Mouse (Mus musculus): Measurements from ENCODE around the gene Zbtb40. TPM values are rescaled to one million over a fixed set of nuclear protein-coding genes. Genes with fewer than 3 reads are reported as not detected.

Gene Zbtb40
- total RNA-seq, 2 experiments from 2014 or later, result 7.9 to 8.1 TPM

GRCm38 (mm10) chr4:136934746-136935613, 113.6 kb downstream of the Zbtb40 start:
- no peak for DNase-seq (ENCODE audit: low spot score)

DNA sequence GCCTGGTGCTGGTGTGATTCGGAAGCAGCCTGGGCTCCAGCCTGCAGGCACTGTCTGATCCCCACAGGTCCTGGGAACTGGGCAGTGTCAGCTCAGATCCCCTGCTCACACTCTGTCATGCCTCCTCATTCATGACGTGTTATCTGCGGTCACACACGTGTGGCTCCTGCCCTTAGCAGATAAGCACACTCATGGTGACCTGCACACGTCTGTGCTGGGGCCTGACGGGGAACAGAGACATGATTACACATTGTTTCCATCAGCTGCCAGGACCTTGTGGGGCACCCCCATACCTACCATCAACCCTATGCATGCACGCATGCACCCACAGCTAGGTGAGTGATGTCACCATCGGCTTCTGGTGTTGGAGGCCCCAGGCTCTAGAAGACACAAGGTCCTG, 118.1 kb downstream of the Zbtb40 start:
- no peak for DNase-seq (ENCODE audit: low spot score)

Other genes starting within 250 kb of the Zbtb40 start
- gene Ephb2, start 212.8 kb downstream of the Zbtb40 start, total RNA-seq (2021), result under 1 TPM; 0.53 to 0.74 TPM
- 10 to 100 TPM in 1 of 2 experiments, 1 to 10 TPM in 1; 8.5 to 13.1 TPM for gene C1qb, start 162.6 kb downstream of the Zbtb40 start, total RNA-seq (2021)
- gene C1qc, start 155.7 kb downstream of the Zbtb40 start, total RNA-seq (2021), result 10 to 100 TPM in 1 of 2 experiments, 1 to 10 TPM in 1; 7.9 to 15.8 TPM
- gene C1qa, start 150.0 kb downstream of the Zbtb40 start, total RNA-seq (2021), result 10 to 100 TPM in 1 of 2 experiments, 1 to 10 TPM in 1; 8.7 to 15.2 TPM
- gene Epha8, start 92.0 kb downstream of the Zbtb40 start, total RNA-seq (2021), result not detected
- gene Wnt4, start 228.7 kb upstream of the Zbtb40 start, total RNA-seq (2021), result 10 to 100 TPM; 11.3 to 12.9 TPM